Mouse (Mus musculus) heart, embryonic 13.5 days (tissue): ENCODE measurements around the gene Zranb2. TPM values are rescaled to one million over a fixed set of nuclear protein-coding genes. Genes with fewer than 3 reads are reported as not detected.

Experiments used
- ATAC-seq: fragments of 200-750 bp; cut with Nextera tagmentation; 2 replicates; pipeline ENCODE4 v1.8.0; 2017; ENCODE audit warnings: moderate TSS enrichment; ENCODE audit not compliant: insufficient number of reproducible peaks, low FRiP score, low TSS enrichment; ENCODE audit errors: extremely low read depth
- H3K27ac ChIP-seq: fragments of 300-500 bp; sonication (generic); replicated peaks from 2 replicates; pipeline ENCODE4 v1.5.1; 2015; ENCODE audit warnings: moderate library complexity, mild to moderate bottlenecking, inconsistent platforms
- H3K27me3 ChIP-seq: fragments of 300-500 bp; sonication (generic); replicated peaks from 2 replicates; pipeline ENCODE4 v1.6.1; 2015; ENCODE audit warnings: mild to moderate bottlenecking, inconsistent platforms
- H3K36me3 ChIP-seq: fragments of 300-500 bp; sonication (generic); 2 replicates; pipeline ENCODE4 v1.6.1; 2015; ENCODE audit warnings: mild to moderate bottlenecking, inconsistent platforms
- H3K4me1 ChIP-seq: fragments of 300-500 bp; sonication (generic); 2 replicates; pipeline ENCODE4 v1.6.1; 2015; ENCODE audit warnings: inconsistent platforms
- H3K4me2 ChIP-seq: fragments of 300-500 bp; sonication (generic); 2 replicates; pipeline ENCODE4 v1.6.1; 2015; ENCODE audit warnings: inconsistent platforms, mild to moderate bottlenecking, moderate library complexity
- H3K4me3 ChIP-seq: fragments of 300-500 bp; sonication (generic); 2 replicates; pipeline ENCODE4 v1.5.1; 2015; ENCODE audit warnings: moderate library complexity, mild to moderate bottlenecking, inconsistent platforms
- H3K9ac ChIP-seq: fragments of 300-500 bp; sonication (generic); 2 replicates; pipeline ENCODE4 v1.6.1; 2015; ENCODE audit warnings: inconsistent platforms, mild to moderate bottlenecking, moderate library complexity
- H3K9me3 ChIP-seq: fragments of 300-500 bp; sonication (generic); 2 replicates; pipeline ENCODE4 v1.6.1; 2016; ENCODE audit warnings: inconsistent platforms
- WGBS: fragments of 180-500 bp; shearing (Covaris S2); methylation state at CpG from one replicate; pipeline ENCODE4 v1.1.7; 2015; ENCODE audit warnings: mixed read lengths; 5-methylcytosine and 5-hydroxymethylcytosine counted together
- polyA plus RNA-seq: library from polyadenylated mRNA; unstranded; fragments of >200 nt; fragmentation: Nextera tagmentation; extraction: Ambion mirVana; gene quantifications from 2 replicates; pipeline ENCODE4 v1.2.1, GENCODE M21; 2015

The Zranb2 gene
- 70.3 and 74.9 TPM in 2 replicates for polyA plus RNA-seq

- peaks cover 14% of the 10 kb centered on the region for H3K4me1 ChIP-seq
- peak within 1 kb of the TSS; percentile 94 for H3K27ac ChIP-seq
- peak within 1 kb of the TSS; percentile 86 for H3K4me2 ChIP-seq
- peak within 1 kb of the TSS; percentile 88 for H3K4me3 ChIP-seq
- peaks cover 42% of the 10 kb centered on the region for H3K27me3 ChIP-seq
- peaks cover 26% of the 10 kb centered on the region for H3K36me3 ChIP-seq
- ATAC-seq: peak; percentile 90
- H3K9ac ChIP-seq: peak within 1 kb of the TSS; percentile 96
- WGBS: under 1% methylated on average over 90 of the region's 91 CpGs
- 0 out of 2 replicates have a peak, but pooled peaks cover 3% of the 10 kb centered on the region for H3K9me3 ChIP-seq
Measured at GRCm38 (mm10) chr3:157533964-157534785, at the start of gene Zranb2. Zranb2 (plus strand) TSS chr3:157534160.

- Histone ChIP-seq H3K27ac (no peak overlapping the region), H3K9ac (no peak overlapping the region), H3K4me1 (peaks cover 19% of the 10 kb centered on the region), H3K9me3 (no peaks in the 10 kb centered on the region), H3K4me3 (no peak overlapping the region), H3K36me3 (no peaks in the 10 kb centered on the region), H3K27me3 (no peaks in the 10 kb centered on the region), H3K4me2 (no peak overlapping the region)
- no peak for ATAC-seq
- 32% methylated on average over 4 of the region's 4 CpGs for WGBS
Measured at GRCm38 (mm10) chr3:157492043-157492442, 41.9 kb upstream of the Zranb2 start.

GRCm38 (mm10) chr3:157502216-157502615 is 31.7 kb upstream of the Zranb2 start:
- ATAC-seq: no peak
- Histone ChIP-seq H3K4me1 (peaks cover 5% of the 10 kb centered on the region), H3K36me3 (no peaks in the 10 kb centered on the region), H3K9ac (no peak overlapping the region), H3K27me3 (no peaks in the 10 kb centered on the region), H3K27ac (no peak overlapping the region), H3K9me3 (peaks cover 5% of the 10 kb centered on the region; the same call in 1 of the 2 replicates), H3K4me2 (no peak overlapping the region), H3K4me3 (no peak overlapping the region)
- WGBS: 67% methylated on average over 1 of the region's 1 CpGs

GRCm38 (mm10) chr3:157514116-157514796 is 19.7 kb upstream of the Zranb2 start:
- no peak for ATAC-seq
- Histone ChIP-seq H3K27ac (no peak overlapping the region), H3K9me3 (no peaks in the 10 kb centered on the region), H3K36me3 (no peaks in the 10 kb centered on the region), H3K9ac (no peak overlapping the region), H3K4me1 (peaks cover 41% of the 10 kb centered on the region), H3K4me2 (no peak overlapping the region), H3K4me3 (no peak overlapping the region), H3K27me3 (no peaks in the 10 kb centered on the region)
- WGBS: 55% methylated on average over 5 of the region's 5 CpGs

- Histone ChIP-seq H3K27me3 (peaks cover 7% of the 10 kb centered on the region), H3K36me3 (no peaks in the 10 kb centered on the region), H3K4me2 (no peak overlapping the region), H3K4me3 (no peak overlapping the region), H3K9ac (no peak overlapping the region), H3K4me1 (peaks cover 41% of the 10 kb centered on the region), H3K27ac (no peak overlapping the region), H3K9me3 (no peaks in the 10 kb centered on the region)
- ATAC-seq: no peak
- WGBS: 12% methylated on average over 3 of the region's 3 CpGs
Measured at GRCm38 (mm10) chr3:157516471-157516870, 17.5 kb upstream of the Zranb2 start.

- Histone ChIP-seq H3K4me1 (peaks cover 41% of the 10 kb centered on the region), H3K27me3 (peaks cover 20% of the 10 kb centered on the region), H3K36me3 (no peaks in the 10 kb centered on the region), H3K27ac (peak overlapping the region; percentile 30; the same call in 1 of the 2 replicates), H3K9ac (no peak overlapping the region), H3K9me3 (no peaks in the 10 kb centered on the region), H3K4me2 (no peak overlapping the region), H3K4me3 (no peak overlapping the region)
- whole genome bisulfite sequencing: 11% methylated on average over 2 of the region's 2 CpGs
- no peak for ATAC-seq
Measured at GRCm38 (mm10) chr3:157517992-157518391, 16.0 kb upstream of the Zranb2 start.

GRCm38 (mm10) chr3:157520433-157520832 is 13.5 kb upstream of the Zranb2 start:
- no peak for ATAC-seq

GRCm38 (mm10) chr3:157523834-157524233 is 10.1 kb upstream of the Zranb2 start:
- Histone ChIP-seq H3K4me2 (no peak overlapping the region), H3K27ac (no peak overlapping the region), H3K27me3 (peaks cover 69% of the 10 kb centered on the region), H3K36me3 (no peaks in the 10 kb centered on the region), H3K9me3 (no peaks in the 10 kb centered on the region), H3K9ac (no peak overlapping the region), H3K4me3 (no peak overlapping the region), H3K4me1 (peaks cover 2% of the 10 kb centered on the region; the same call in 1 of the 2 replicates)
- ATAC-seq: no peak
- WGBS: 38% methylated on average over 1 of the region's 1 CpGs

More at GRCm38 (mm10) chr3:157520433-157520832, 13.5 kb upstream of the Zranb2 start:
- H3K9me3 ChIP-seq: no peaks in the 10 kb centered on the region
- peaks cover 31% of the 10 kb centered on the region for H3K4me1 ChIP-seq
- no peak overlapping the region for H3K4me3 ChIP-seq
- H3K36me3 ChIP-seq: no peaks in the 10 kb centered on the region
- no peak overlapping the region for H3K4me2 ChIP-seq
- no peak overlapping the region for H3K9ac ChIP-seq
- peaks cover 43% of the 10 kb centered on the region for H3K27me3 ChIP-seq
- H3K27ac ChIP-seq: no peak overlapping the region
- 9% methylated on average over 1 of the region's 1 CpGs for WGBS

- no peak for ATAC-seq
- Histone ChIP-seq H3K4me2 (no peak overlapping the region), H3K4me3 (no peak overlapping the region), H3K9ac (no peak overlapping the region), H3K27me3 (peaks cover 63% of the 10 kb centered on the region), H3K4me1 (peaks cover 13% of the 10 kb centered on the region), H3K9me3 (0 out of 2 replicates have a peak, but pooled peaks cover 3% of the 10 kb centered on the region), H3K27ac (no peak overlapping the region), H3K36me3 (peaks cover 6% of the 10 kb centered on the region; the same call in 1 of the 2 replicates)
- 68% methylated on average over 2 of the region's 2 CpGs for WGBS
Measured at GRCm38 (mm10) chr3:157531585-157531984, 2.4 kb upstream of the Zranb2 start.

- Histone ChIP-seq H3K9me3 (0 out of 2 replicates have a peak, but pooled peaks cover 3% of the 10 kb centered on the region), H3K36me3 (peaks cover 34% of the 10 kb centered on the region), H3K27ac (peak overlapping the region; percentile 94), H3K9ac (peak overlapping the region; percentile 96), H3K4me2 (peak overlapping the region; percentile 86), H3K27me3 (peaks cover 34% of the 10 kb centered on the region), H3K4me3 (peak overlapping the region; percentile 88), H3K4me1 (peaks cover 14% of the 10 kb centered on the region)
- 3% methylated on average over 15 of the region's 15 CpGs for WGBS
- no peak for ATAC-seq
Measured at GRCm38 (mm10) chr3:157534786-157535415, 941 bp downstream of the Zranb2 start.

GRCm38 (mm10) chr3:157549323-157549722 is 15.4 kb downstream of the Zranb2 start:
- H3K9me3 ChIP-seq: no peaks in the 10 kb centered on the region
- H3K4me1 ChIP-seq: no peaks in the 10 kb centered on the region
- no peak overlapping the region for H3K27ac ChIP-seq
- ATAC-seq: no peak
- no peak overlapping the region for H3K9ac ChIP-seq
- no peaks in the 10 kb centered on the region for H3K27me3 ChIP-seq
- H3K4me3 ChIP-seq: no peak overlapping the region
- 89% methylated on average over 2 of the region's 2 CpGs for WGBS
- peaks cover 56% of the 10 kb centered on the region for H3K36me3 ChIP-seq
- no peak overlapping the region for H3K4me2 ChIP-seq
